Mouse (Mus musculus) adrenal gland, postnatal 10 days (tissue): ENCODE results near the gene Pdzk1ip1. TPM values are rescaled to one million over a fixed set of nuclear protein-coding genes. Genes with fewer than 3 reads are reported as not detected.

Experiments
- DNase-seq: peaks from one replicate; pipeline ENCODE4 v3.0.0; 2021; ENCODE audit warnings: mixed read lengths
- total RNA-seq, 2 experiments: library from RNA; stranded (reverse); gene quantifications; 2 replicates each; pipeline ENCODE4 v1.2.3; 2021

The Pdzk1ip1 gene
- total RNA-seq, 2 experiments from 2014 or later, result 0.99 to 1.9 TPM

GRCm38 (mm10) chr4:115075204-115075915 lies 13.1 kb upstream of the Pdzk1ip1 start:
- DNase-seq, result peak; percentile 27

DNA sequence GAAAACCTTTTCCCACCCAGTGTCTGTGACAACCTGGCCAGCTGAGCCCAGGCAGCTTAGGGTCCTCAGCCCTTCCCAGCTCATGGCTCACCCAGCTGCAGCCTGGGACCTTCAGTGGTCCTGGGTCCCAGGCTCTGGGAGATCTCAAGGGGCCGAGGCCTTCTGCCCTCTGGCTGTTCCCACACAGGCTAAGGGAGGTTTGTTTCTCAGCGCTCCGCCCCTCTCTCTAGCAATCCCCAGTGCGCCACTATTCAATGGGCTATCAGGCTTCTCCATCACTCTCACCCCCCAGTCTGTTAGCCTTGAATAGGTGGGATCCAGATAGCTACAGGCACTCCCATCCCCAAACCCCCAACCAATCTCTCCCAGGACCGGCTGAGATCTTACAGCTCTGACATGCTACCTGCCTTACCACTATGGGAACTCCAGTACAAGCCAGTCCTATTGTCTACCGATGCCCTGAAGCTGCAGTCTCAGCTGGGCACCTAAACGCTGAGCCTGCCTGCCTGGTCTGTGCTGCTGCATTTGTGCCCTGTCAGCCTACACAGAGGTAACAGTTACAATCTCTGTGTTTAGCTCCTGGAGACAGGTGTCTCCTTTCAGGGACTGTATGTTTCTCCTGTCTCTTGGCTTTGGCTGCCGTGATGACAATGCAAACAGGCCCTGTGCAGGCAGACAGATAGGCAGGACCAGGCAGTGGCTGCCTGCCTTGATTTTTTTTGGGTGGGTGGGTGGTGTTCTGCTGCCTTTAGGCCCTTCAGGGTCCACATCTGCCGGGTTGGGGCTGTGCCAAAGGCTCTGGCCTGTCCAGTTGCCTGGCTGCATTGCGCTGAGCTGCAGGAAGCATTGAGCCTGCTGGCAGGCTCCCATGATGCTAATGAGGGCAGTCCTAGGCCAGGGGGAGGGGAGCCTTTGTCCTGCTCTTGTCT lies 9.4 kb upstream of the Pdzk1ip1 start:
- DNase-seq, result peak; percentile 25

- DNase-seq, result no peak
These were observed 8.6 kb upstream of the Pdzk1ip1 start for GRCm38 (mm10) chr4:115079821-115080349.

- DNase-seq, result no peak
These were observed 5.5 kb upstream of the Pdzk1ip1 start for GRCm38 (mm10) chr4:115083031-115083430.

GRCm38 (mm10) chr4:115085522-115086095 lies 2.9 kb upstream of the Pdzk1ip1 start:
- DNase-seq, result peak; percentile 71

DNA sequence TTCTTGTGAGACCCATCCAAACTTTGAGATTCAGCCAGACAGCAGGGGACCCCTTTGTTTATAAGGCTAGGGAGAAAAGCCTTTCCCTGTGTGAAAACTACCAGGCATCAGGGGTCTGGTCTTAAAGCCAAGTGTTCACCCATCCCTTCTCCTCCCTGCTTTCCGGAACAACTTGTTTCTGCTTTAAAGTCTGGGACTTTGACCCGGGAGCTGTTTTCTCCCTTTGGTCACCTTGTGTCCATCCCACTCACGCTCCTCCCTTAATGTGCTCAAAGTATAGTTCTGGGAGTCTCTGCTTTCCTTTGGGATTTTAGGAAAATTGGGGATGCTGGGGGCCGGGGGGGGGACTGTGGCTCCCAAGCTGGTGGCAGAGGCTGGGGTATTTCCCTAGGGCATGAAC lies 2.3 kb upstream of the Pdzk1ip1 start:
- DNase-seq, result no peak

- DNase-seq, result no peak
These were observed 1.6 kb upstream of the Pdzk1ip1 start for GRCm38 (mm10) chr4:115086763-115087415.

- DNase-seq, result no peak
These were observed 2.1 kb downstream of the Pdzk1ip1 start for GRCm38 (mm10) chr4:115090592-115090991.

GRCm38 (mm10) chr4:115091806-115092205 lies 3.3 kb downstream of the Pdzk1ip1 start:
- DNase-seq, result no peak

- no peak for DNase-seq
These were observed 4.9 kb downstream of the Pdzk1ip1 start for GRCm38 (mm10) chr4:115093331-115093864.

DNA sequence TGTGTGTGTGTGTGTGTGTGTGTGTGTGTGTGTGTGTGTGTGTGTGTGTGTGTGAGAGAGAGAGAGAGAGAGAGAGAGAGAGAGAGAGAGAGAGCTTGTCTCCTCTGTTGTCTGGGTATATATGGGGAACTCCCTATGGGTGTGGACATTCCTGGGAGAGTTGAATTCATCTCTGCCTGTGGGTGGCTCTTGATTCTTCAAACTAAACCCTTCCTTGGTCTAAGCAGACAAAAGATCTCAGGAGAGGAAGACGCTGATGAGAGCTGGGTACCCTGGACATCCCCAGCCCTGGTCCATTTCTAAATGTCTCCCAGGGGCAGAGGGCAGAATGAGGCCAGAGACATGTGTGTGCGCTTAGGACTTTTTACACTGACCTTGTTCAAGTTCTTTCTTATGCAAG lies 5.5 kb downstream of the Pdzk1ip1 start:
- DNase-seq, result no peak

DNA sequence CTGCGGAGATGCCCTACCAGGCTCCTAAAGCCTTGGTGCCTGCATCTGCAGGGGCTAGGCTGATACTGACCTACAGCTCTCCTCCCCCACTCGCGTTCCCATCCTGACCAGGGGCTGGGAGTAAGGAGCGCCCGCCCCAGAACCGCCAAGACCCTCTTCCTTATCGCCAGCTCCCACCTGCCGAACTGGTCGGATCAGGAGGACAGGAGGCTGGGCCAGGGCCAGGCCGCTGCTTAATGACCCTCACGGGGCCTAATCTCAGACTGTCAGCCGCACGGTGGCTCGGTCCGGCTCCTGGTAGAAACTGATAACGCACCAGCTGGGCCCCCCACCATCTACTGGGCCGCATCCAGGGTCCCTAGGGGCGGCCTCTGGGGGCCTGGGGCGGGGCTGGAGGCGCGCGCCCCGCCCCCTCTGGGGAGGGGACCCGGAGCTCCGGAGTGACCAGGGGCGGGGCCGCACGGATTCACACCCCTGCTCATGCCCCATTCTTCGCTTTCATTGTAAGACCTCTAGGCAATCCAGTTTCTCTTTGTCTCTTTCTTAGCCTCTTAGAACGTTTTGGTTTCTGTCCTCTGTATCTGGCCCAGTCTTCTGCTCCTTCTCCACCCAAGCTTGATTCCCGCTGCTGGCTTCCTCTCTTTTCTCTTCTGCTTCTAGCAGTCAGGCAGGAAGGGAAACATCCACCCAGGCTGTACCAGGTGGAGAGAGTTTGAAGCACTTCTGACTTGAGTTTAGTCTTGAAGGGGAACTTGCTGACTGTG lies 7.3 kb downstream of the Pdzk1ip1 start:
- peak; percentile 41 for DNase-seq

GRCm38 (mm10) chr4:115096435-115097145 lies 8.1 kb downstream of the Pdzk1ip1 start:
- DNase-seq, result no peak

- peak; percentile 14 for DNase-seq
These were observed 8.6 kb downstream of the Pdzk1ip1 start for GRCm38 (mm10) chr4:115097146-115097496.

GRCm38 (mm10) chr4:115101682-115102081 lies 13.2 kb downstream of the Pdzk1ip1 start:
- DNase-seq, result peak; percentile 65

DNA sequence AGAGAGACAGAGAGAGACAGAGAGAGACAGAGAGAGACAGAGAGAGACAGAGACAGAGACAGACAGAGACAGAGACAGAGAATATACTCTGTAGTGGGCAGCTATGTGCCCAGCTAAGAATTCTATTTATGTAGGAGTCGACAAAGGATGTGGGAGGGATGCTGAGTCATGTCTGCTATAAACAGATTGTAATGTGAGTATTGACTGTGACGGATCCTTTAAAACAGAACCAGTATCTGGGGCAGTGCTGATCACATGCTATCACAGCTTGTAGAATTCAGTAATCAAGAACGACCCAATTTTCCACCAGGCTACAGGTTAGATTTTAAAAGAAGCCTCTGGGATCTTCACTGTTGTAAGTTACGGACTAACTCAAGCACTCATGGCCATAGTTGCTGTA lies 15.0 kb downstream of the Pdzk1ip1 start:
- DNase-seq, result no peak

GRCm38 (mm10) chr4:115111167-115111566 lies 22.7 kb downstream of the Pdzk1ip1 start:
- no peak for DNase-seq

DNA sequence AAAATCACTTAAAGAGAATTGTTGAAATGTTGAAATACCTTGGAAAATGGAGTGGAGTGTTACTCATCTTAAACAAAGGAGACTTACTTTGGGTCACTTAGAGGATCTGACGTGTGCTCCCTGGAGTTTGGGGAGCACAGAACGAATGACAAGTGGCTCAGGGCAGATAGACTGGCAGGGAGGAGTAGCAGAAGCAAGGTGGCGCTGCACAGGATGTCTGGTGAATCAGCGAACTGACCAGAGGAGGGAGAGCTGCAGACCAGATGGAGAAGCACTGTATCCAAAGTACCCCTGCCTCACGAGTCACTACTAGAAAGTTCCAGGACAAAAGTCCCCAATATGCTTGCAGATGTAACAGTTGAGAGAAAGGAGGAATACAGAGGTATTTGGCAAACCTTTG lies 24.8 kb downstream of the Pdzk1ip1 start:
- no peak for DNase-seq

DNA sequence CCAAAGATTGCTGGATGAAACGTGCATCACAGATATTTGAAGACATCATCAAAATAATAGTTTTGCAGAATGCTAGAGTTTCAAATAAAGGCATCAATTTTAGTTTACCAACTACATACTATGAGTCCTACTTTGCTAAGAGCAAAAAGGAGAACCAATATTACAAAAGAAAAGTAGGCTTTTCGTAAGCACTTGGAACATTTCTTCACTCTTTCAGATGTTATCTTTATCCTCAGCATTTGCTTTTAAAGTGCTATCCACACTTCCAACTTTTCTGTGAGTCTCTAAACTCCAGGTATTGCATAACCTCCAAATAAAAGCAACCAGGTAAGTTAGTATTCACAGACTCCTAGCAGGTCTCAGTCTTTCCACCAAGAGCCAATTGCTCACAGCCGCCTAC lies 31.1 kb downstream of the Pdzk1ip1 start:
- DNase-seq, result no peak

- no peak for DNase-seq
These were observed 32.7 kb downstream of the Pdzk1ip1 start for GRCm38 (mm10) chr4:115121162-115121561.

DNA sequence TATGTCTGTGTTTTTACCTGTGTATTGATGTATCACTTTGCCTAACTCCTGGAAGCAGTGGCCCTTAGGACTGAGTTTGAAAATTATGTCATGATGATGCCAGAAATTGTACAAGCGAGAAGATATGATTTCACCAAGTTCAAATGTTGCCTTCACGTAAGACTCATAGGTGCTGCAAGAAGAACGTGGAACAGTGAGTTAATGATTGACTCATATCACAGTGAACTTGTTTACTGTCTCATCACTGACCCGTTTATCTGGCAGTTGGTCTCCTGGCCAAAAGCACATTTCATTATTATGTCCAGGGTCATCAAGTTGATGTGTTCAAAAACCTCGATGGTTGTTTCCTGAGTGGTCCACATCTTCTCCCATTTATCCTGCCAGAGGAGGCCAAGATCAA lies 33.1 kb downstream of the Pdzk1ip1 start:
- DNase-seq, result no peak
